Mouse (Mus musculus) heart, adult 18-20 months (tissue): ENCODE results near the gene Epha2. TPM values are rescaled to one million over a fixed set of nuclear protein-coding genes. Genes with fewer than 3 reads are reported as not detected.

Experiments
- DNase-seq, 2 experiments: peaks; one replicate each; pipeline ENCODE4 v3.0.0; 2021 to 2022; ENCODE audit warnings: mixed read lengths in 1 of 2
- long read RNA-seq, 2 experiments: library from polyadenylated mRNA; stranded (forward); transcript quantifications; one replicate each; pipeline ENCODE4 v2.0.0; 2021
- total RNA-seq, 2 experiments: library from RNA; stranded (reverse); gene quantifications; 2 replicates each; pipeline ENCODE4 v1.2.3; 2021

The Epha2 gene
- 1 to 10 TPM; 6.2 to 6.6 TPM for total RNA-seq
- long read RNA-seq, experiment 1 = 0 reads
- long read RNA-seq, experiment 2, partial matches to known transcripts = 4 of 5 reads
- long read RNA-seq, experiment 2, other reads (novel, unspliced or antisense) = 0 of 5 reads

DNA sequence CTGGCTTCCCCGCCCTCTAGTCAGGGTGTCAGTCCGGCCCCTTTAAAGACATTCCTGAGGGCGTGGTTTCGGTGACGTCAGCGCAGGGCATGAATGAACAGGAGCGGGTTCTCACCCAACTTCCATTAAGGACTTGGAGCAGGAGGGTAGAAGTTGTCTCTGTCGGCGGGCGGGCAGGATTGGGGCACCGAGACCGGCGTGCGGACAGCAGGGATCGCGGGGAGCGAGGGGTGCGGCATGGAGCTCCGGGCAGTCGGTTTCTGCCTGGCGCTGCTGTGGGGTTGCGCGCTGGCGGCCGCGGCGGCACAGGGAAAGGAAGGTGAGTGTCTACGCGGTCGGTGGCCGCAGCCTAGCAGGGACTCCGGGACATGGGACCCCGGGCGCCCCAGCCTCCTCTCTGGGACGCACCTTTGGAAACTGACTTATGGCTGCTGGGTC, at the start of gene Epha2:
Gene Epha2 (plus strand): TSS at position 125 of the 438 bp plus-strand sequence.
- DNase-seq = peak; percentile 94 to 98

DNA sequence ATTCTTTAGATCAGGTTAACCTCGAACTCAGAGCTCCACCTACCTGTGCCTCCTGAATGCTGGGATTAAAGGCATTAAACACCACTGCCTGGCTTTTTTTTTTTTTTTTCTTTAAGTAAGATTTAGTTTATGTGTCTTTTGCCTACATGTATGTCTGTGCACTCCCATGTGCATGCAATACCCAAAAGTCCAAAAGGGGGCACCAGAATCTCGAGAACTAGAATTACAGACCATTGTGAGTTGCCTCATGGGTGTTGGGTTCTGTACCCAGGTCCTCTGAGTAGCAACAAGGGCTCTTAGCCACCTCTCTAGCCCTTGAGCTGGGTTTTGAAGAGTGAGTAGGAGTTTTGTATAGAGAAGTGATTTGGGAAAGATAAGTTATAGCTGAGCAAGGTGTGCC, 48.4 kb upstream of the Epha2 start:
- peak in 1 of 2 experiments; percentile 24 for DNase-seq

DNA sequence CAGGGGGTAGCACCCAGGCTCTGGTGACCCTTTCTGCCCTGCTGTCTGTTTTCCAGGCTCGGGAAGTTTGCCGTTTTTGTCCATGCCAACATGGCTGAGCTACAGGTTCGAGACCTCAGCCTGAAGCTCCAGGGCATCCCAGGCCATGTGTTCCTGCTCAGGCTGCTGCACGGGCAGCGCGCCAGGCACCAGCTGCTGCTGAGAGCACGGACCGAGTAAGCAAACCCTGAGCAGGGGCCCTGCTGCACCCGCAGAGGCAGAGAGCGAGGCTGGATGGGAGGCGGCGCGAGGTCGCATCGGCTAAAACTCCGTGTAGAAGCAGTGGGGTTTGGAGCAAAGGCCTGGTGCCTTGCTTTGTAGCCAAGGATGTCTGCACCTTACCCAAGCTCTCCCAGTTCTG, 46.8 kb upstream of the Epha2 start:
- DNase-seq = peak; percentile 63 to 67

DNA sequence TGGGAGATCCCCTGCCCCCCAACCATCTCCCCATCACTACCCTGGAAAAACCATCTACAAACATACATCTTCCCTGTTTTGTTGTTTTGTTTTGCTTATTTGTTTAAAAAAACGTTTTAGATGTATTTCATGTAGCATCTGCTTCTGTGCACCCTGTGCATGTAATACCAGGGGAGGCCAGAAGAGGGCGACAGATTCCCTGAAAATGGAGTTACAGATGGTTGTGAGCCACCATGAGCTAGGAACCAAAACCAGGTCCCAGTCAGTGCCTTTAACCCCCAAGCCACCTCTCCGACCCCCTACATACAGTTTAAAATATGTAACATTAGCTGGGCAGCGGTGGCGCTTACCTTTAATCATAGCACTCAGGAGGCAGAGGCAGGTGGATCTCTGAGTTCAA, 43.6 kb upstream of the Epha2 start:
- no peak for DNase-seq

DNA sequence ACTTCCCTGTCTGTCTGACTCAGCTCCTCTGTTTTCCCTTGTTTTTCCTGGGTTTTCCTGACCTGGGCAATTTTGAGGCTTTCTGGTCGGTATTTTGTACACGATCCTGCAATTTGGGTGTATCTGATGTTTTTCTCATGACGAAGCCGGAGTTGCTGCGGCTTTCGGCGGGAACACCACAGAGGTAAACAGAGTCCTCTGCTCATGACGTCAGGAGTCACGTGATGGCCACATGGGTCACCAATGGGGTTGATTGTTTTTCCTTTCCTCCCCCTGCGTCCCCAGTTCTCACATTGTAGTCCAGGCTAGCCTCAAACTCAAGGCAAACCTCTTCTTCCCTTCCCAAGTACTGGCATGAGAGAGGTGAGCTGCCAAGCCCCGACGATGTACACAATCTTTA, 41.6 kb upstream of the Epha2 start:
- DNase-seq = no peak

DNA sequence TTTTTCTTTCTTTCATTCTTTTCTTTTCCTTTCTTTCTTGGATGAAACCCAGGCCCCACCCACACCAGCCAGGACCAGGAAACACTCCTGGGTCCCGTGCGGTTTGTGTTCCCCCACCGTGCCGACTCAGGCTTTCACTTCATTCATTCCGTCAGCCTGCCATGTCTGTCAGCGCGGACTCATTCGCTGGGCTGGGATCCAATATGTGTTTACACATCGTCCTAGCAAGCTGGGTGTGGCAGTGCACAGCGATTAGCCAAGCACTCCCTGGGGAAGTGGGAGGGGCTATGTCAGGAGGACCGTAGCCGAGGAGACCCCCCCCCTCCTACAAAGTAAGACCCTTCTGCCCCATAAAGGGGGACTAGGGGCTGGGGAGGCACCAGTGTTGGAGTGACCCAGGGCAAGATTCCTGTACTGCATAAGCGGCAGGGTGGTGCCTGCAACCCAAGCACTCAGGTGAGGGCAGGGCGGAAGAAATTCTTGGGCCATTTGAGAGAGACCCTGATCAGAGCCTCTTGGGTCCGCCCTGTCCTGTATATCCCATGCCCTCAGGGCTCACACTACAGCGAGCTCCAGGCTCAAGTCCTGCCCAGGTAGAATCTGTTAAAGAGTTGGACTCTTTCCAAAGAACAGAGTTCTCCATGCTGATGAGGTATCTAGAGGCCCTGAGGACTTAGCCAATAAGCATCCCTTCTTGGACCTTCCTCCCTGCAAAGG, 40.9 kb upstream of the Epha2 start:
- DNase-seq = peak; percentile 67 to 75

DNA sequence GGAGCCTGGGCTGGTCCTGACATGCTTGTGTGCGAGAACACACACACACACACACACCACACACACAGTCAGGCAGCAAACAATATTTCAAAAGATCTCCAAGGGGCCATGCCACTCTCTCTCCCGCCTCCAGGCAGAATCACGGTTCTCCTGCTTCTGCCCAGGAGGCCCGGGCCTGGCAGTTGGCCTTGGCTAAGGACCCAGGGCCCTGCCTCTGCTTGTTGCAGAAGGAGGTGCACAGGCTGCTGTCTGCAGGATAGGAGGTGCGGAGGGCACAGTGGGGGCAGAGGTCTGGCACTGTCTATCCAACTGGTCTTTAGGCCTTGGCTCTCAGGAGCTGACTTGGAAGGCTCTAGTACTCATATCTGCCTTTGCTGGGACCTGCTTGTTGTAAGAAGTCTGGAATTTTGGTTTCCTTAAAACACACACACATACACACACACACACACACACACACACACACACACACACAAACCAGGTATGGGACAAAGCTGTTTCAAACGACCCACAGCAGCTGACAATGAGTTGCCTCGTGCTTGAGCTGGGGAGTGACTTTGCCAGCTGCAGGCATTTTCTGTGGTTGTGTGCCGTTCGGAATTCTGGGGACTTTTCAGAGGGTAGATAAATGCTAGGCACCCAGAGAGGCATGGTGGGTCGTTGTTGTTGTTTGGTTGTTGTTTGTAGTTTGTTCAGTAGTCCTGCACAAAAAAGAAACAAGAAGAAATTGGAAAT, 38.0 kb upstream of the Epha2 start:
- DNase-seq = no peak

DNA sequence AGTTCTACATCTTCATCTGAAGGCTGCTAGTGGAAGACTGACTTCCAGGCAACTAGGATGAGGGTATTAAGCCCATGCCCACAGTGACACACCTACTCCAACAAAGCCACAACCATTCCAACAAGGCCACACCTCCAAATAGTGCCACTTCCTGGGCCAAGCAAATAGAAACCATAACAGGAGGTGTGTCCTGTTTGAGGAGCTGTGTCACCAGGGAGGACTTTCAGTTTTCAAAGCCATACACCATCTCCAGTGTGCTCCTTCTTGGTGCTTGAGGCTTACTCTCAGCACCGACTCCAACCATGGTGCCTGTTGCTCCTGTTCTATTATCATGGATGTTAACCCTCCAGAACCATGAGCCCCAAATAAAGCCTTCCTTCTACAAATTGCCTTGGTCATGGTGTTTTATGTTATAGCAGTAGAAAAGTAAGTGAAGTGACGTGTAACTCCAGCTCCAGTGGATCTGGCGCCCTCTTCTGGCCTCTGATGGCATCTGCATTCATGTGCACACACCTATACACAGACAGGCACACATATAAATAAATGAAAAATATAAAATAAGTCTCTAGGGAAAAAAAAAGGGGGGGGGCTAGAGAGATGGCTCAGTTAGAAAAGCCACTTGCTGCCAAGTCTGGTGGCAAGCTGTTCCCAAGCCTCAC, 34.9 kb upstream of the Epha2 start:
- DNase-seq = no peak

DNA sequence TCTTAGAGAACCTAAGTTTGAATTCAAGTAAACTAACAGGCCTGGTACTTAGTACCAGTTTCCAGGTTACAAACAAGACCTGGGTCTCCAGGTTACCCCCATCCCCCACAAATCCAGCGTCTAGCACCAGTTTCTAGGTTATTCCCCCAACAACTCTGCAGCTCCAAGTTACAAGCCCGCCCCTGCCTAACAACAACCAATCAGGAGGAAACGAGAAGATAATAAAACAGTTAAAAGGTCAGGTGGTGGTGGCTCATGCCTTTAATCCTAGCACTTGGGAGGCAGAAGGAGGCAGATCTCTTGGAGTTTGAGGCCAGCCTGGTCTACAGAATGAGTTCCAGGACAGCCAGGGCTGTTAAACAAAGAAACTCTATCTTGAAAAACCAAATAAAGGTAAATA, 33.8 kb upstream of the Epha2 start:
- DNase-seq = no peak

DNA sequence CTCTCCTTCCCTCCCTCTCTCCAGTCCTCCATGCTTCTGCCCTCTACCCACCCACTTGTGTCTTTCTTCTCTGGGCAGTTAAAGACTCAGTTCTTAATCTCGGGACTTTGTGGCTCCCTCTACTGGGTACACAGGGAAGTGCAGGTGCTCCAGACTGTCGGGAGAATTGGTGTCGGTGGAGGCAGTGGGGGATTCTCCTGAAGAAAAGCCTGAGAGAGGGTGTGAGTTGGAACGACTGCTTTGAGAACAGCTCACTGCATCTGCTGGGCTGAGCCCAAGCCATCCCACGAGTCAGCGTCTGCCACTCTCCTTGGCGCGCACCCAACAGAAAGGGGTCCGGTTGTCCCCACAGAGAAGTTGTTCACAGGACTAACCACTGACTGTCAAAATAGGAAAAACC, 33.2 kb upstream of the Epha2 start:
- DNase-seq = peak in 1 of 2 experiments; percentile 85

DNA sequence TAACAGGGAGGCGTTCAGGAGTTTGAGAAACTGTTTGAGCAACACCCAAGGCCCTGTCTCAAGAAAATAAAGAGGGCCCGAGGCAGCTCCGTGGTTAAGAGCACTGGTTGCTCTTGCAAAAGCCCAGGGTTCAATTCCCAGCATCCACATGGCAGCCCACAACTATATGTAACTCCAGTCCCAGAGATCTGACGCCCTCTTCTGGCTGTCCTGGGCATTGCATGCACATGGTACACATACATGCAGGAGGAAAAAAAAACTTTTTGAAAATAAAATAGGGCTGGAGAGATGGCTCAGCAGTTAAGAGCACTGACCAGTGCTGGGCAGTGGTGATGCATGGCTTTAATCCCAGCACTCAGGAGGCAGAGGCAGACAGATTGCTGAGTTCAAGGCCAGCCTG, 32.7 kb upstream of the Epha2 start:
- DNase-seq = no peak

DNA sequence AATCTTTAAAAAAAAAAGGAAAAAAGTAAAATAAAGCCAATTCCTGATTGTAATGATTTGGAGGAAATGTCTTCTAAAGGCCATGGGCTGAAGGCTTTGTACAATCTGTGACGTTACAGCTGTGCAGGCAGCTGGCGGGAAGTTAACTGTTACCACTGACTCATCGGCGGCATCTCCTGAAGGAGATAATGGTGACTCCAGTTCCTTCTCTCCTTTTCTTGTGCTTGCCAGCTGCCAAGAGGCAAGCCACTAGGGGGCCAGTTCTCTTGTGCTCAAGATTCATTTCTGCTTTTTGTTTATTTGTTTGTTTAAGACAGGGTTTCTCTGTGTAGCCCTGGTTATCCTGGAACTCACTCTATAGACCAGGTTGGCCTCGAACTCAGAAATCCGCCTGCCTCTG, 32.0 kb upstream of the Epha2 start:
- no peak for DNase-seq

DNA sequence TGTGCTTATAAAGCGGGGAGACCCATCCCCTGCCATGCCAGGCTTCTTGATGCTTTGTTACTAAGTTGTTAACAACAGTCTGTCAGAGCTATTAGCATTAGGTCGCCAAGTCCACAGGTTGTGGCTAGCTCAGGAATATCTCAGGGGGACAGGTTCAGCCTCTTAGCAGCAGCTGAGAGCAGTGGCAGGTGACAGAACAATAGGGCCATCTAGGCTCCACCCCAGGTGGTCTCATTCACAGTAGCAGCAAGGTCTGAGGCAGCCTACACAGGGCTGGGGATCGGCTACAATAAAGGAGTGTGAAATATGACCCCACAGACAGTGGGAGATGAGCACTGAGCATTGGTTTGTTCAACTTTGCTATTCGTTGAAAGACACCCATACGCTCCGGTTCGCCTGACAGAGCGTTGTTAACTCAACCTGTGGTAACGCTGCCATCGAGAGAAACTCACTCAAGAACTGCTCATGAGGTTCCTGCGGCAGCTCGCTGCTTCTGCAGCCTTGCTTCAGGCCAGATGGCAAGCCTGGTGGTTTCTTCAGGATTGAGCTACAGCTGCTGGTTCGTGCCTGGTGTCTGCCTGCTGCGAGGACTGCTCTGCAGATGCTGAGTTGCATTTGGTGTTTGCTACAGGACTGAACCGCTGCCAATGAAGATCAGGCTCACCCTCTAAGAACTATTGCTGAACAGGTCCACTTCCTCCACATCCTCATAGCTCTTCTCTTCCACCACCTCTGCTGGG, 30.7 kb upstream of the Epha2 start:
- no peak for DNase-seq

DNA sequence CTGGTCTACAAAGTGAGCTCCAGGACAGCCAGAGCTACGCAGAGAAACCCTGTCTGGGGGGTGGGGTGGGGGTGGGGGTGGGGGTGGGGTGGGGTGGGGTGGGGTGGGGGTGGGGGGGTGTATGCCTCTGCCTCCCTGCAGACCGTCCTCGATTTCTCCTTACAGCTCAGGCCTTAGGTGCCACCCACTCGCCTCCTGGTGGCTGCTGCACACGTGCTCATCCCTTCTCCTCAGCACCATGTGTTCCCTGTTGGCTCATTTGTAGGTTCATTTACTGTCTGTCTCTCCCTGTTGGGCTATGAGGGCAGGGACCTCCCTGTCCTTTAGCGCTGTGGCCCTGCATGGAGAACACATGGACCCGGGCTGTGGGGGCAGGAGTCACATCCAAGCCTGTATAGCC, 29.8 kb upstream of the Epha2 start:
- DNase-seq = no peak

DNA sequence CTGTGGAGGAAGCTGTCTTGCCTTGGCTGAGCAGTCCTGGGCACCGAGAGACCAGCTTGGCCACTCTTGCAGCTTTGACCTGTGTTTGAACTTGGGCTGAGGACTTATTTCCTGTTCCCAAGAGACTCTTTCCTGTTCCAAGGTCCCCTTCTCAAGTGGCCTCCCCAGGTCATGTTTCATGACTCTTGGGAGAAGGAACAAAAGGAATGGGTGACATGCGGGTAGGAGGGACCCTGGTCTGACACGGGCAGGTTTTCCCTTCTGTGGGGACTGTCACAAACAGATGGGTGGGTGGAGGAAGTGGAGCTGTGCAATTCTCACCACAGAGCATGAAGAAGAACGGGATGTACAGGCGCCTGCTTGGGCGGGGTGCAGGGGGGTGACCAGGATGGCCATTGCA, 29.3 kb upstream of the Epha2 start:
- DNase-seq = peak in 1 of 2 experiments; percentile 45

DNA sequence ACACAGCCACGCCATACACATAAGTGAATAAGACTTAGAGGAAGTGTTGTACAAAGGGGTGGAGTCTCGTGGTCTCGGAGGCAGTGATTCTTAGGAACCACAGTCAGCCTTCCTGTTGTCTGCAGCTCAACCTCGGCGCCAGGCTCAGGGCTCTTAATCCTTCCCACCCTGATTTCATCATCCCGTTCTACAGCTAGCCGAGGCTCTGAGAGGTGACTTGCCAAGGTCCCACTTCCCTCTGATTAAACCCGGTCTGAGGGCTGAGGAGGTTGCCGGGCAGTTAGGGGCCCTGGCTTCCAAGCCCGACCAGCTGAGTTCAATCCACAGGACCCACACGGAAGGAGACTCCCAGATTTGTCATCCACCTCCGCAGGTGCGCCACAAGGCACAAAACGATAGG, 28.2 kb upstream of the Epha2 start:
- DNase-seq = peak in 1 of 2 experiments; percentile 58

DNA sequence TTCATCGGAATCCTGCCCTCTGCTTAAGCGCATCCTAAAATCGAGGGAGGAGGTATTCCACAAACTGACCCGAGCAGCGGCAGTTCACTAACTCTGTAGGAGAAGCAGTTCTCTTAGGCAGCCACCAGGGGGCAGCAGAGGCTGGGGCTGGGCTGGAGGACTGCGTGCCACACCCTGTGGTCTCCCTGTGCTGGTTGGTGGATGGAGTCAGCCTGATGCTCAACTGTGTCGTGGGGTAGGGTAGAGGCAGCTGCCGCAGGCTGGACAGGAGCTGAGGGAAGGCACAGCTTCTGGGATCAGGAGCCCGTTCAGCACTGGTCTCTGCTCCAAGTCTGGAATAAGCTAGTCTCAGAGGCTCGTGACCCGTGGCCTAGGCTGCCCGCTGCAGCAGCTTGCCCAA, 27.7 kb upstream of the Epha2 start:
- peak; percentile 89 to 91 for DNase-seq

DNA sequence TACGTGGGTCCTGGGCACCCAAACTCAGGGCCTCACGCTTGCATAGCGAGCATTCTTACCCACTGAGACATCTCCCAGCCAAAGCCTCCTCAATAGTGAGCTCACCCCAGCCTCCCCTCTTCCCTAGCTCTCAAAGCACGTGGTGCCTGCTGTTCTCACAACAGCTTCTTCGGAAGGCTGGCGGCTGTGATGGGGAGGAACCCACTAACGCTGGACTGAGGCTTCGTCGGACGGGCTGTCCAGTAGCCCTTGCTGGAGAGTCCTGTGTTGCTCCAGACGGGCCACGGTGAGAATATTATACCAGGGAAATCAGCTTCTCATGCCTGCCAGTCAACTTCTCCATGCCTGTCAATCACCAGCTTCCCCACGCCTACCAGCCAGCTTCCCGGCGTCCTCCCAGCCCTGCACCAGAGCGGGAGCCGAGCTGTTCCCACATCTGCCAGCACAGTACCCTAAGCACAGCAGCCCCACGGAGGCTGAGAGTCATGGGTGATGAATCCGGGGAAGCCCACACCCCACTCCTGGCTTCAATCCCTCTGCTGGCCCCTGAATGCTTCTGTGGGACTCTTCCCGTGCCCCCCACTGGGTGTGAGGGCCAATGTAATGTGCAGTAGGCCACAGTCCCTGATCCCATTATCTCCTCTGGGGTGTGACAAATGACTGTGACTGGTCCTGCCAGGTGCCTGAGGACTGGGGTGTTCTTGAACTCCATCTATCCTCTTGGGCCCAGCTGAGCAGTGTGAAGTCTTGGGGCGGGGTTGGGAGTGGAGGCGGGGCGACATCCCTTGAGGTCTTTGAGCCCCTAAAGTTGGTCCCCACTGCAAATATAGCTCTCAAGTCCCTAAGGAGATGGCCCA, 26.3 kb upstream of the Epha2 start:
- peak in 1 of 2 experiments; percentile 23 for DNase-seq

DNA sequence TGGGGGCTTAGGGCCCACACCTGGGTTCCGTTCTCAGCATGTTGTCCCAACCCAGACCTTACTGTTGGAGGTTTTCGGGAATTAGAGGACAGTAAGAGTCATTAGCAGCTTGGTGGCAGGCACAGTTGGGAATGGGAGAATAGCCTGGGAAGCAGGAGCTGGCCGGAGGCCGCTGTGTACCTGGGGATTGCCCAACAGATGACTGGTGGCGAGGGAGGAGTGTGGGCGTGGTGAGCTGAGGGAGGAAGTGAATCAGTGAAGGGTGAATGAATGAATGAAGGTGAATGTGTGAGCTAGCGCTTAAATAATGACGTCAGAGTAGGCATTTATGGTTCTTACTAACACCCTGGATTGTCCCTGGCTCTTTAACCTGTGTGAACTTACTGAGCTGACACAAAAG, 23.9 kb upstream of the Epha2 start:
- no peak for DNase-seq

DNA sequence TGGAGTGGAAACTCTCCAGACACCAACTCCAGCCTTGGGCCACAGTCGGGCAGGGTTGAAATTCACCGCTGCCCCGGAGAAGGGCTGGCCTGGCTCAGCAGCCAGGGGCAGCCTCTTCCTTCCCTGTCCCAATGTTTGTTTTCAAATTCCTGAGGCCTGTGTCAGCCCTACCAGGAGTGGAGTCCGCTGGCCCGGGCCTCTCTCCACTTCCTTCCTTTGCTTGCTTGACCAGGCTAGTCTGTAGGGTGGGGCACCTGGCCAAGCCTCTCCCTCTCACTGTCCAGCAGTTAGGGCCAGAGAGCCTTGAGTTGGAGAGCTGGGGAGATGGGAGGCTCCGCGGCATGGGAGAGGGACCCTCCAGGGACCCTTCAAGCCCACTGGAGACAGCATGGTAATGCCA, 22.9 kb upstream of the Epha2 start:
- peak; percentile 87 to 96 for DNase-seq

DNA sequence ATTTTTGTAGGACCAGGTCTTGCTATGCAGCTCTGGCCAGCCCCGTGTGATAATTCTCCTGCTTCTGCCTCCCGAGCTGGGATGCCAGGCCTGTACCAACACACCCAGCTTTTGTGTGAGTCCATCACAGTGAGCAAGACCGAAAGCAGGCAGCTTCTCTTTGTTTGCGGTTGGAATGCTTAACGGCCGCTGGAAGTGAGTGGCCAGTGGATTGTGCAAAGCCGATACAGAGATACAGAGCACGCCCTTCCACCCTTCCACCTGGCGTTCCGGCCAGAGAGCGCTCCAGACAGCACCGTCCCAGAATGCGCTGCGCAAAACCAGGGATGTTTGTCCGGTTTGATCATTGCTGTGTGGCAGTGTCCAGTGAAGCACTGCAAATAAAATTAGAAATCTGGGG, 21.7 kb upstream of the Epha2 start:
- DNase-seq = peak; percentile 55 to 69
